Mouse (Mus musculus): ENCODE data around the gene Ybx2.

Gene Ybx2

GRCm38 (mm10) chr11:69965271-69966005, 29.8 kb downstream of the Ybx2 start:
- DNase-seq = no peak

- DNase-seq = no peak
Observed at GRCm38 (mm10) chr11:69966006-69966859, 30.6 kb downstream of the Ybx2 start.

GRCm38 (mm10) chr11:69966860-69967517, 31.4 kb downstream of the Ybx2 start:
- DNase-seq = no peak

- DNase-seq = no peak
Observed at GRCm38 (mm10) chr11:69968793-69969192, 33.2 kb downstream of the Ybx2 start.

GRCm38 (mm10) chr11:69970222-69970621, 34.6 kb downstream of the Ybx2 start:
- no peak for DNase-seq

- no peak for DNase-seq
Observed at GRCm38 (mm10) chr11:69970775-69971174, 35.2 kb downstream of the Ybx2 start.

- no peak for DNase-seq
Observed at GRCm38 (mm10) chr11:69974907-69975306, 39.3 kb downstream of the Ybx2 start.

GRCm38 (mm10) chr11:69976271-69976670, 40.7 kb downstream of the Ybx2 start:
- DNase-seq = no peak

- DNase-seq = no peak
Observed at GRCm38 (mm10) chr11:69979827-69980195, 44.2 kb downstream of the Ybx2 start.

GRCm38 (mm10) chr11:69980196-69981140, 44.9 kb downstream of the Ybx2 start:
- peak; percentile 91 for DNase-seq

- no peak for DNase-seq
Observed at GRCm38 (mm10) chr11:69981141-69981762, 45.7 kb downstream of the Ybx2 start, which contains the start of gene Ctdnep1. Gene Ctdnep1, plus strand, starts transcription at chr11:69981156.

GRCm38 (mm10) chr11:69982225-69982624, 46.6 kb downstream of the Ybx2 start, which contains the start of gene Elp5:
Gene Elp5, minus strand, starts transcription at chr11:69982517.
- DNase-seq = no peak

GRCm38 (mm10) chr11:69982877-69983276, 47.3 kb downstream of the Ybx2 start:
- DNase-seq = no peak

- no peak for DNase-seq
Observed at GRCm38 (mm10) chr11:69983377-69983776, 47.8 kb downstream of the Ybx2 start.

- no peak for DNase-seq
Observed at GRCm38 (mm10) chr11:69984431-69984830, 48.8 kb downstream of the Ybx2 start.

- no peak for DNase-seq
Observed at GRCm38 (mm10) chr11:69989949-69990348, 54.4 kb downstream of the Ybx2 start.

Measured in thymus, postnatal 14 days (tissue).